Mouse (Mus musculus): ENCODE measurements around the gene Gm3327. TPM values are rescaled to one million over a fixed set of nuclear protein-coding genes. Genes with fewer than 3 reads are reported as not detected.

Gene Gm3327
- total and polyA plus RNA-seq, 2 experiments from 2014 or later = not detected

DNA sequence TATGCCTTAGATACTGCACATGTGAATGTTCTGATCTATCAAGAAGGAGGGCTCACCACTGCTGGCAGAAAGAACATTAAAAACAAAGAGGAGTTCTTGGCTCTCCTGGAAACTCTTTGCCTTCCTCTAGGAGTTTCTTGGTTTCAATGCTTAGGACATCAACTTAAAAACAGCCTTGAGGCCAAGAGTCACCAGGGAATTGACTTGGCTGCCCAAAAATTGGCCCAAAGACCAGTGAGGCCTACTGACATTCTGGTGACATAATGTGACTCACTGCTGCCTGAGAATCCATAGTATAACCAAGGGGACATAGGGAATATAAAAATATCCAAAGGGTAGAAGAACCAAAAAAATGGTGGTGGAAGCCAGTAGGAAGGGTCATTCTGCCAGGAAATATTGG, 12.7 kb upstream of the Gm3327 start:
- Histone ChIP-seq H3K27me3 (ENCODE audit: insufficient read depth, low read length) (no peaks in the 10 kb centered on the region), H3K4me3 (ENCODE audit: low read depth, low read length) (no peak overlapping the region), H3K9me3 (ENCODE audit: low read length) (no peaks in the 10 kb centered on the region), H3K27ac (ENCODE audit: low read depth, low read length) (no peak overlapping the region), H3K36me3 (ENCODE audit: insufficient read depth) (no peaks in the 10 kb centered on the region), H3K4me1 (ENCODE audit: insufficient read depth) (no peaks in the 10 kb centered on the region), H3K4me2 (ENCODE audit: low read depth) (no peak overlapping the region), H3K9ac (no peak overlapping the region)
- DNase-seq (no peak), ATAC-seq (no peak)
- TF ChIP-seq CTCF (IDR thresholded peaks at IDR 0.05; ENCODE audit: low read depth) = no peak

Other genes starting within 250 kb of the Gm3327 start
- gene Ear1, start 248.3 kb upstream of the Gm3327 start, total RNA-seq (2014; rRNA removed) = not detected in 2 replicates
- not detected in 2 replicates for gene Ear1, start 248.3 kb upstream of the Gm3327 start, polyA plus RNA-seq (2015; fragmentation: Nextera tagmentation; extraction: Ambion mirVana)
- gene Ear10, start 200.3 kb upstream of the Gm3327 start, total RNA-seq (2014; rRNA removed) = not detected in 2 replicates
- gene Ear10, start 200.3 kb upstream of the Gm3327 start, polyA plus RNA-seq (2015; fragmentation: Nextera tagmentation; extraction: Ambion mirVana) = not detected in 2 replicates
- gene Gm8113, start 198.5 kb upstream of the Gm3327 start, total RNA-seq (2014; rRNA removed) = 2.2 and 3.0 TPM in 2 replicates
- gene Gm8113, start 198.5 kb upstream of the Gm3327 start, polyA plus RNA-seq (2015; fragmentation: Nextera tagmentation; extraction: Ambion mirVana) = 3.1 and 3.3 TPM in 2 replicates
- gene Ang5, start 166.8 kb upstream of the Gm3327 start, total RNA-seq (2014; rRNA removed) = not detected in 2 replicates
- gene Ang5, start 166.8 kb upstream of the Gm3327 start, polyA plus RNA-seq (2015; fragmentation: Nextera tagmentation; extraction: Ambion mirVana) = not detected in 2 replicates
- gene Ang6, start 121.6 kb upstream of the Gm3327 start, total RNA-seq (2014; rRNA removed) = not detected in 2 replicates
- not detected in 2 replicates for gene Ang6, start 121.6 kb upstream of the Gm3327 start, polyA plus RNA-seq (2015; fragmentation: Nextera tagmentation; extraction: Ambion mirVana)
- not detected in 2 replicates for gene Ear2, start 21.2 kb upstream of the Gm3327 start, total RNA-seq (2014; rRNA removed)
- gene Ear2, start 21.2 kb upstream of the Gm3327 start, polyA plus RNA-seq (2015; fragmentation: Nextera tagmentation; extraction: Ambion mirVana) = not detected in 2 replicates
- not detected in 2 replicates for gene Gm8212, start 73.8 kb downstream of the Gm3327 start, total RNA-seq (2014; rRNA removed)
- gene Gm8212, start 73.8 kb downstream of the Gm3327 start, polyA plus RNA-seq (2015; fragmentation: Nextera tagmentation; extraction: Ambion mirVana) = not detected in 2 replicates
- gene 4930503E14Rik, start 89.4 kb downstream of the Gm3327 start, total RNA-seq (2014; rRNA removed) = not detected in 2 replicates
- gene 4930503E14Rik, start 89.4 kb downstream of the Gm3327 start, polyA plus RNA-seq (2015; fragmentation: Nextera tagmentation; extraction: Ambion mirVana) = not detected in 2 replicates
- gene Gm8220, start 161.7 kb downstream of the Gm3327 start, total RNA-seq (2014; rRNA removed) = not detected in 2 replicates
- not detected in 2 replicates for gene Gm8220, start 161.7 kb downstream of the Gm3327 start, polyA plus RNA-seq (2015; fragmentation: Nextera tagmentation; extraction: Ambion mirVana)
- not detected in 2 replicates for gene Gm5930, start 214.7 kb downstream of the Gm3327 start, total RNA-seq (2014; rRNA removed)
- not detected in 2 replicates for gene Gm5930, start 214.7 kb downstream of the Gm3327 start, polyA plus RNA-seq (2015; fragmentation: Nextera tagmentation; extraction: Ambion mirVana)
- not detected in 2 replicates for gene Gm8229, start 241.5 kb downstream of the Gm3327 start, total RNA-seq (2014; rRNA removed)
- not detected in 2 replicates for gene Gm8229, start 241.5 kb downstream of the Gm3327 start, polyA plus RNA-seq (2015; fragmentation: Nextera tagmentation; extraction: Ambion mirVana)